Mouse (Mus musculus) small intestine, adult 2 months (tissue): Measurements from ENCODE around the gene Pcmt1. TPM values are rescaled to one million over a fixed set of nuclear protein-coding genes. Genes with fewer than 3 reads are reported as not detected.

Experiments
- H3K27ac ChIP-seq: fragments of 200-500 bp; 2 replicates; pipeline ENCODE4 v1.5.1; 2012; ENCODE audit warnings: low read depth, low read length, control low read depth, inconsistent platforms; ENCODE audit not compliant: insufficient read depth
- H3K27me3 ChIP-seq: fragments of 200-500 bp; 2 replicates; pipeline ENCODE4 v1.6.1; 2012; ENCODE audit warnings: mild to moderate bottlenecking, moderate library complexity, low read length, inconsistent platforms; ENCODE audit not compliant: control insufficient read depth, insufficient read depth
- H3K36me3 ChIP-seq: fragments of 200-500 bp; 2 replicates; pipeline ENCODE4 v1.6.1; 2012; ENCODE audit warnings: mild to moderate bottlenecking, low read length, control low read depth, inconsistent platforms; ENCODE audit not compliant: control insufficient read depth, insufficient read depth
- H3K4me1 ChIP-seq: fragments of 200-500 bp; 2 replicates; pipeline ENCODE4 v1.6.1; 2012; ENCODE audit warnings: low read length, inconsistent platforms, mixed read lengths; ENCODE audit not compliant: control insufficient read depth, insufficient read depth, insufficient read length
- H3K4me3 ChIP-seq: fragments of 200-500 bp; 2 replicates; pipeline ENCODE4 v1.5.1; 2012; ENCODE audit warnings: low read depth, mild to moderate bottlenecking, control low read depth, inconsistent platforms, low read length, moderate library complexity
- CTCF ChIP-seq: fragments of 200-500 bp; IDR thresholded peaks from 2 replicates; pipeline ENCODE4 v1.5.1; 2012; ENCODE audit warnings: low read depth, mild to moderate bottlenecking, control low read depth, inconsistent platforms, low read length, moderate library complexity, mixed read lengths; ENCODE audit not compliant: insufficient replicate concordance, insufficient read length; ENCODE audit errors: extremely low read depth
- POLR2A ChIP-seq: fragments of 200-500 bp; IDR thresholded peaks from 2 replicates; pipeline ENCODE4 v1.6.1; 2012; ENCODE audit warnings: low read depth, mild to moderate bottlenecking, control low read depth, inconsistent platforms, low read length, moderate library complexity
- WGBS: fragments of 180-500 bp; shearing (Covaris S2); methylation state at CpG from one replicate; pipeline ENCODE4 v1.1.7; 2018; 5-methylcytosine and 5-hydroxymethylcytosine counted together
- polyA plus RNA-seq: library from polyadenylated mRNA; depleted of rRNA; stranded (reverse); fragments of >200 nt; gene quantifications from 2 replicates; pipeline ENCODE4 v1.2.3, GENCODE M21; 2012

The Pcmt1 gene
- polyA plus RNA-seq, 1 experiment: 14.7 TPM

DNA sequence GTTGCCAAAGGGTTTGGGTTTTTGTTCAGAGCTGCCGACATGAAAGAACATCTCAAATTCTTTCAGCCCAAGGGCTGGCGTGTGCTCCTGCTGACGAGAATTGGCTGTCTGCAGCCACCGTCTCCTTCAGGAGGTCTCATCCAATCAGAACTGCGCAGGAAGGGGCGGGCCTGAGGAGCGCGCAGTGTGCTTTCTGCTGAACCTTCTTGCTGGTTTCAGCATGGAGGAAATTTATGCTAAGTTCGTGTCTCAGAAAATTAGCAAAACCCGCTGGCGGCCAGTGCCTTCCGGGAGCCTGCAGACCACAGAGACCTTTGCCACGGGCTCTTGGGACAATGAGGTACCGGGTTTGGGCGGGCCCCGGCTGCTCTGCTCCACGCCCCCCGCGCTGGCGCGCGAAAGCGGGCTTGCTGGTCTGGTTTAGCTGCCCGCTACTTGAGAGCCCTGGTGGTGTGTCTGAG lies 13.6 kb downstream of the Pcmt1 start, which contains the start of gene Nup43:
Nup43 (plus strand) TSS at position 162 of the 461 bp plus-strand sequence.
- H3K4me1 ChIP-seq: no peaks in the 10 kb centered on the region
- TF ChIP-seq CTCF (no peak), POLR2A (no peak)
- peak within 1 kb of the TSS; percentile 90 for H3K4me3 ChIP-seq
- WGBS: under 1% methylated on average over 24 of the region's 24 CpGs
- no peak within 1 kb of the TSS for H3K27ac ChIP-seq
- H3K27me3 ChIP-seq: no peaks in the 10 kb centered on the region
- H3K36me3 ChIP-seq: peaks cover 7% of the 10 kb centered on the region; the same call in 1 of the 2 replicates

DNA sequence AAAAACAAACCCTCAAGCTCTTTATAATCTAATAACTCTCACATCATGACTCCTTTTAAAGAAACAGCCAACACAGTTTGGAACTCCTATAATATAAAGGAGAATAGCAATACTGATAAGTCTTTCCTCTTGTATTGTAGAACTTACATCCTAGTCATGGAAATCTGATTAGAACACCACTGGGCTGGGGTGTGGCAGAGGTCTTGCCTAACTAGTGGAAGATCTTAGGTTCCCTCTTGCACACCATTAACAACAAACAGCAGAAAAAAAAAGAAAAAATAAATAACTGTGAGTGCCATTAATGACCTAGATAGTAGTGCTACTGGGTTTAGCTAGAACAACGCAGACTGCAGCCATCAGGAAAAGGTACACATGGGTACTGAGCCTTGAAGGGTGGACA lies 16.0 kb downstream of the Pcmt1 start:
- no peaks in the 10 kb centered on the region for H3K4me1 ChIP-seq
- H3K4me3 ChIP-seq: no peak overlapping the region
- no peak overlapping the region for H3K27ac ChIP-seq
- H3K36me3 ChIP-seq: no peaks in the 10 kb centered on the region
- no peaks in the 10 kb centered on the region for H3K27me3 ChIP-seq
- 88% methylated on average over 1 of the region's 1 CpGs for WGBS
- TF ChIP-seq CTCF (no peak), POLR2A (no peak)

DNA sequence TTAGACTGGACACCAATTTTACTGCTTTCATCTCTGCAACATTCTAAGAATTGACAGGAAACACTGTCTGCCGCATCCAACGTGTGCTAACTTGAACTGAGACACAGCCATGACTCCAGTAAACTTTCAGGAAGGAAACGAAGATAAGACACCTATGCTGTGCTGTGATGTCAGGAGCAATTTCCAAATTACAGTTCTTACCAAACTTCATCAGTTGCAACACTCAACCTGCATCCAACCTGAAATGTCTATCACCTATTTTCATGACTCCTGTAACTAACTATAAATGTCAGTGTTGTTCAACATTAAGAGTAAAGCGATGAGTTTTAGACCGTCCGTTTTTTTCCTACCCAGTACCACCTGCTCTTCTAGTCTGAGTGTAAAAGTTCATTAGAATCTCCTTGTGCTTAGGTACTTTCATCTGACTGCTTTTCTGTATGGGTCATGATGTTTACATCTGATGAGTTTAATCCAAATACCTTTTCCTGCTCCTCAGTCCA lies 16.9 kb downstream of the Pcmt1 start:
- H3K4me1 ChIP-seq: no peaks in the 10 kb centered on the region
- no peaks in the 10 kb centered on the region; the same call in 1 of the 2 replicates for H3K36me3 ChIP-seq
- no peak for TF ChIP-seq POLR2A
- TF ChIP-seq CTCF: no peak
- H3K27ac ChIP-seq: peak overlapping the region; percentile 90
- 36% methylated on average over 6 of the region's 6 CpGs for WGBS
- no peaks in the 10 kb centered on the region for H3K27me3 ChIP-seq
- no peak overlapping the region for H3K4me3 ChIP-seq

DNA sequence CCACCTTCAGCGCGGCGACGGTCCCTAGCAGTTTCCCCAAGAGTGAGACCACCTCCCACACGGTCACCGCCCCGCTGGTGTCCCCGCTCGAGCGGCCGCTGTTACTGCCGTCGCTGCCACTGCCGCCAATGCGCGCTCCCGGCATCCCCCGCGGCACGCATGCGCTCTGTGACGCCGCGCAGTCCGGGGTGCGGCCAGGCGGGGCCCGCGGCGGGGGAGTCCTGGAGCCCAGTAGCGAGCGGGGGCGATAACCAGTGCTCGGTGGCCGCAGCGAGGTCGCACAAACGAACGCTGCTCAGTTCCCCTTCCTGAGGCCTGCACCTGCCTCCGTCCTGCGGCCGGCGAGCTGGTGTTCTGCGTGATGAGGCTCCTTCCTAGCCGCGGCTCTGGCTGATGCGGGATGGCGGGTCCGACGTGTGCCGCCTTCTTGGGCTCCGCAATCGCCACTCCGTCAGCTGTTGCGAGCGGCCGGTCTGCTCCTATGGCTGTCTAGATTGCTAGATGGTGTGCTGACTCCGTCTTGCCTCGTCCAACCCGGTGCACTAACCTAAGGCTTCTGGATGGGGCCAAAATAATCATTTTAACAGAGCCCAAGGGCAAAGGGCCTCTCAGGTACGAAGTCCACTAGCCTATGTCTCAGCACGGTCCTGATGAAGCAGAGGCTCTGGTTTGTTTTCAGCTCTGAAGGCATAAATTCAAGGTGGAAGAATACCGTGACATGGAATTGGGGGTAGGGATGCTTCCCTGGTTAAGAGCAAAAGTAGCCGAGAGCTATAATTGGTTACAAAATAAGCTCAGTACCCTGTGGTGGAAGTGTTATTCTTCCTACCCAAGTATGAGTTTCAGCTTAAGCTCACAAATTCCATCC lies 17.5 kb downstream of the Pcmt1 start:
- no peaks in the 10 kb centered on the region for H3K27me3 ChIP-seq
- peak overlapping the region; percentile 89 for H3K4me3 ChIP-seq
- no peaks in the 10 kb centered on the region; the same call in 1 of the 2 replicates for H3K4me1 ChIP-seq
- TF ChIP-seq POLR2A (peak; percentile 83), CTCF (no peak)
- H3K27ac ChIP-seq: peak overlapping the region; percentile 90
- no peaks in the 10 kb centered on the region; the same call in 1 of the 2 replicates for H3K36me3 ChIP-seq
- WGBS: under 1% methylated on average over 64 of the region's 64 CpGs

DNA sequence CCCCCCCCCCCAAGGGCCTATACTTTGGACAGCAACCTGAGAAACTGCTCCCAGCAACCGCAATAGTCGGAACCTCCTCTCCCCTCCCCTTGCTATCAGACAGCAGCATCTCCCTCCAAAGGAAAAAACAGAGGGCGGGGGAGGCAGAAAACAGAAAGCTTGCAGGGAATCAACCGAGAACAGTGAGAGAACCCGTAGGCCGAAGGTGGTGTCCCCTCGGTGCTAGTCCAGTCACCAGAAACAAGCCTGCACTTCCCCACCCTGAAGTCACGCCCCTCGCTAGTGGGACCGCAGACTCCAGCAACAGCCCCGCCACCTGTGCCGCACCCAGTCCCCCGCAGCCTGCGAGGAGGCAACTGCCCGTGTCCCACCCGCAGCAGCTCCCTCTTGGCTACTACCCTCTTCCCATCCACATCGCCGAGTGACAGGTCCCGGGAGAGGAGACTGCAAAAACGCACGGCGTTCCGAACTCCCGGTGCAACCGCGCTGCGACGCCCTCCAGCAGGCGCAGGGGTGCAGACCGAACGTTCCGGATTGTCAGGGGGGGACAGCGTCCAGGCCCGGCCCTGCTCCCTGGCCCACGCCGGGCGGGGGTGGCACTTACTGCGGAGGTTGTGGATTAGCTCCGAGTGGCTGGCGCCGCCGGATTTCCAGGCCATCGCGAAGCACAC lies 18.3 kb downstream of the Pcmt1 start:
- no peaks in the 10 kb centered on the region for H3K27me3 ChIP-seq
- no peak for TF ChIP-seq POLR2A
- H3K27ac ChIP-seq: peak overlapping the region; percentile 56
- no peaks in the 10 kb centered on the region; the same call in 1 of the 2 replicates for H3K4me1 ChIP-seq
- H3K4me3 ChIP-seq: peak overlapping the region; percentile 89
- H3K36me3 ChIP-seq: no peaks in the 10 kb centered on the region; the same call in 1 of the 2 replicates
- WGBS: under 1% methylated on average over 44 of the region's 44 CpGs

DNA sequence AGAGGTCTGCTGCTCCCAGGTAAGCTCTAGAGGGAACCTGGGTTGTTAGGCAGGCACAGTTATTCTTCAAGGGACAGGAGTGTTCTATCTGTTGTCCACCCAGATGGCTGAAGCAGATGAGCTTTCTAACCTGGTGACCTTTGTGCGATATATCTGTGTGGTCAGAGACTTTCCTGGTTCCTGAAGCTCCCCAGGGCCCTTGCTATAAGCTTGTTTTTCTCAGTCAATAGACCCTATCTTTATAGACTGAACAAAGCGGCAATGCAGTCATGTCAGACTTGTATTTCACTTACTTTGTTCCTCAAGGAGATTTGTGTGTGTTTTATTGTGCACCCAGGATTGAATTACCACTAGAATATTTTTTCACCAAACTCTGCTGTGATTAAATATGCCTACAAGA lies 29.9 kb downstream of the Pcmt1 start:
- Histone ChIP-seq H3K27ac (no peak overlapping the region), H3K36me3 (peaks cover 27% of the 10 kb centered on the region), H3K27me3 (no peaks in the 10 kb centered on the region), H3K4me1 (no peaks in the 10 kb centered on the region), H3K4me3 (no peak overlapping the region)
- TF ChIP-seq CTCF: no peak
- TF ChIP-seq POLR2A: no peak
- 97% methylated on average over 2 of the region's 2 CpGs for WGBS

DNA sequence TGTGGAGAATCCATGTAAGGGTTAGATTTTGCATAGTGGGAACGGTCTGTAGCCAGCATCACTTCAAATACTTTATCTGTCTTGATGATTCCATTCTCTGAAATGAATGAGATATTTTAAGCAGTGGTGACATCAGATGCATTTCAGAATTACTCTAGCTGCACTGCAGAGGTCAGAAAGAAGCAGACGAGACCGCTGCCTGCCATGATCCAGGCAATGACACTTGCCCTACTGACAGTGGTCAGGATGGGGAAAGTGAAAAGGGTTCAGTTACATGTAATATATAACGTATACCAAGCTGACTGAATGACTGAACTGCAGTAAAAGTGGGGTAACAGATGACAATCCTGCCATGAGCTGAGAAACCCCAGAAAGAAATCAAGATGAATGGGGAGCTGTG lies 31.9 kb downstream of the Pcmt1 start:
- 91% methylated on average over 4 of the region's 4 CpGs for WGBS
- H3K36me3 ChIP-seq: peaks cover 31% of the 10 kb centered on the region
- no peak overlapping the region for H3K27ac ChIP-seq
- no peaks in the 10 kb centered on the region for H3K4me1 ChIP-seq
- no peaks in the 10 kb centered on the region for H3K27me3 ChIP-seq
- TF ChIP-seq CTCF: no peak
- TF ChIP-seq POLR2A: no peak
- H3K4me3 ChIP-seq: no peak overlapping the region
